Mouse (Mus musculus) liver, postnatal 0 days (tissue): Measurements from ENCODE around the gene Nr1i3.

Source experiments
- CTCF ChIP-seq: sonication (generic); IDR thresholded peaks from 2 replicates; pipeline ENCODE4 v1.5.1; 2016; ENCODE audit warnings: antibody characterized with exemption, low read depth
- EP300 ChIP-seq: IDR thresholded peaks from 2 replicates; pipeline ENCODE4 v1.6.1; 2016; ENCODE audit warnings: antibody characterized with exemption, low read depth, mild to moderate bottlenecking

DNA sequence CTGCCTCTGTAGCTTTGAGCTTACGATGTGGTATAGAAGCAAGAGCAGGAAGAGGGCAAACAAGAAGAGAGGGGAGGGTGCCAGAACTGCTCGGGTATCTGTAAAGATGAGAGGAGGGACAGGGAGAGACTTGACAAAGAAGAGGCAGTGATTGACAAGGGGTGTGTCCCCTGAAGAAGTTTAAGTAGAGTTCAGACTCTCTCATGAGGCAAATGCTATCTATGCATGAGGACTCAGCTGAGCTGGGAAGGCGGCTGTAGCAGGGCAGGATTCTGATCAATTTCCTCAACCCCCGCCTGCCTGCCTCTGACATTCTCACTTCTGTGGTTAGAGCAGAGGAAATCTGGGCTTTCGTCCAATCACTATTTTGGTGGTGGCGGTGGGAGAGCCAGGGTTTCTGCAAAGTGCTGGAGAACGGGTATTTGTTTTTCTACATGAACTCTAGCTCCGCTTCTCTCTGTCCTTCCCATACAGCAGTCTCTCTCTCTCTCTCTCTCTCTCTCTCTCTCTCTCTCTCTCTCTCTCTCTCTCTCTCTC is 48.9 kb downstream of the Nr1i3 start:
- TF ChIP-seq CTCF, result no peak
- TF ChIP-seq EP300, result no peak
